Mouse (Mus musculus): Measurements from ENCODE around the gene Gbp8. TPM values are rescaled to one million over a fixed set of nuclear protein-coding genes. Genes with fewer than 3 reads are reported as not detected.
"Not testable (repeated sequence)": the region's sequence is repeated elsewhere in the genome, so short reads cannot be mapped to it uniquely, and the experiment has no call there.

Gene Gbp8
- polyA plus RNA-seq, 1 experiment from 2014 or later, result 1.5 TPM

DNA sequence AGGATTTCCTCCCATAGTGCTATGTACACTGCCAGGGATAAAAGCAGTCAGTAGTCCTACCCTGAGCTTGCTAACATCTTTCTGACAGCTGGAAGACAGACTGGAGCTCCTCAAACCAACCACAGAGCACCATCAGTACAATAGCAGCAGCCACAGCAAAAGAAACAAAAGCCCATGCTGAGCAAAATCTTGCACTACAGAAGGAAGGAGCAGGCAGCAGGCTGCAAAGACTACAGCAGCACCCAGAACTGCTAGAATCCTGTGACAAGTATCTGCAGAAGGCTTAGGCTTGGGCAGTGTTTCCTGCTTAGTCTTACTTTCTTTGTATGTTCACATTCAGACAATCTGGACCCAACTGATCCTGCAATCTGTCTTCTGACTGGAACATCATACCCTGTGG is 71.0 kb downstream of the Gbp8 start:
- not testable (repeated sequence) for H3K9me3 ChIP-seq (replicated peaks; ENCODE audit: control insufficient read depth, low read length); H3K36me3 ChIP-seq (ENCODE audit: control insufficient read depth, insufficient read depth, low read length); H3K4me1 ChIP-seq (ENCODE audit: control insufficient read depth, insufficient read depth, low read length); H3K9ac ChIP-seq (ENCODE audit: low read length); H3K4me3 ChIP-seq (replicated peaks; ENCODE audit: low read length); H3K27ac ChIP-seq (ENCODE audit: low read length); H3K27me3 ChIP-seq (ENCODE audit: control insufficient read depth, insufficient read depth, low read length); ATAC-seq (ENCODE audit: insufficient read depth, low FRiP score); H3K4me2 ChIP-seq (ENCODE audit: low read depth, low read length)

DNA sequence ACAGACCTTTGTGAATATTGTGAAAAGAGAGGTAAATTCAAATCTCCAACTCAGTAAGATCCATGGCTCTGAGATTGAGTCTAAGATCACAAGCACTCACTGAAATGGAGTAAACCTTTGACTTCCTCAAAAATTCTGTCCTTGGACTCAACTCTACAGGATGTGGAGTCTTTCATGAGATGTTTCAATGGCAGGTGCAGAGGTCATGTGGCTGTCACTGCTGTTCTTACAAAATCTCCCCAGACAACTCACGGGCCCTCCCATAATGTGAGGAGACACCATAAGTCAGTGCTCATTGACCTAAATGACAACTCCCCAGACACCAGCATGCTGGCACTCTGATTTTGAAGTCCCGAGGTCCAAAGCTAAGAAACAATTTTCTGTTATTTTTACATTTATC is 74.9 kb downstream of the Gbp8 start:
- H3K4me2 ChIP-seq (ENCODE audit: low read depth, low read length); H3K4me1 ChIP-seq (ENCODE audit: control insufficient read depth, insufficient read depth, low read length); ATAC-seq (ENCODE audit: insufficient read depth, low FRiP score); H3K4me3 ChIP-seq (replicated peaks; ENCODE audit: low read length); H3K36me3 ChIP-seq (ENCODE audit: control insufficient read depth, insufficient read depth, low read length); H3K27ac ChIP-seq (ENCODE audit: low read length); H3K9ac ChIP-seq (ENCODE audit: low read length); H3K27me3 ChIP-seq (ENCODE audit: control insufficient read depth, insufficient read depth, low read length); H3K9me3 ChIP-seq (replicated peaks; ENCODE audit: control insufficient read depth, low read length): not testable (repeated sequence)
- 66% methylated on average over 2 of the region's 2 CpGs for WGBS

DNA sequence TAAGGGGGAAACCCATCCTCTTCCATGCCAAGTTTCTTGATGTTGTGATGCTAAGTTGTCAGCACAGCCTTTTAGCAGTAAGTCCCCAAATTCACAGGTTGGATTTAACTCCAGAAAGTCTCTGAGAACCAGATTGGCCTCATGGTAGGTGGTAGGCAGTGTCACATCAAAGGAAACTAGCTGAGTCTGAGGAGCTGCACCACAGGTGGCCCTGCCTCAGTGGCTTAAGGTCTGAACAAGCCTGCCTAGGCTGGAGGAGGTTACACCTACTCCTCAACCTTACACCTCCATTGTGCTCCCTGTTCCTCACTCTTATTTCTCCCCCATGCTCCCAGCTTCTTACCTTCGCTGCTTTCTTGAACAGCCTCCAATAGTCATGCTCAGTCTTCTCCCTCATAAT is 76.0 kb downstream of the Gbp8 start:
- 48% methylated on average over 1 of the region's 1 CpGs for WGBS
- no peaks in the 10 kb centered on the region for H3K27me3 ChIP-seq (ENCODE audit: control insufficient read depth, insufficient read depth, low read length)
- no peak overlapping the region for H3K9ac ChIP-seq (ENCODE audit: low read length)
- H3K4me1 ChIP-seq (ENCODE audit: control insufficient read depth, insufficient read depth, low read length), result no peaks in the 10 kb centered on the region
- no peak overlapping the region for H3K4me2 ChIP-seq (ENCODE audit: low read depth, low read length)
- H3K4me3 ChIP-seq (replicated peaks; ENCODE audit: low read length), result no peak overlapping the region
- no peak for ATAC-seq (ENCODE audit: insufficient read depth, low FRiP score)
- no peaks in the 10 kb centered on the region for H3K9me3 ChIP-seq (replicated peaks; ENCODE audit: control insufficient read depth, low read length)
- H3K36me3 ChIP-seq (ENCODE audit: control insufficient read depth, insufficient read depth, low read length), result no peaks in the 10 kb centered on the region
- no peak overlapping the region for H3K27ac ChIP-seq (ENCODE audit: low read length)

DNA sequence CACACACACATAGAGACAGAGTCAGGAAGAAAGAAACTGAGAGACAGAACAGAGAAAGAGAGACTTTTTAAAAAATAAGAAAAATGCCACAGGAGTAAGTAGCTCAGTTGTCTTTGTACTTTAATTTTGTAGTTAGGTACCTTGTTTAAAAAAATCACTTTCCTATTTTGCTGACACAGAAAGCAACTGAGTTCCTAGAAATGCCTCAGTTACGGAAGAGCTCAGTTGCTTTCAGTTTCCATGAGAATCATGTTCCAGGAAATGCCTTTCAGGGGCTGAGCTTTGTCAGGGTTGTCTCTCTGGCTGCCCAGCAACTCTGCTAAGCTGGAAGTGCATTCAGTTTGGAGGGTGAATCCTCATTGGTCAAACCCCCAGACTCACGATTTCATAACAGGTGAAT is 76.9 kb downstream of the Gbp8 start:
- H3K27ac ChIP-seq (ENCODE audit: low read length); H3K9me3 ChIP-seq (replicated peaks; ENCODE audit: control insufficient read depth, low read length); H3K9ac ChIP-seq (ENCODE audit: low read length); H3K4me1 ChIP-seq (ENCODE audit: control insufficient read depth, insufficient read depth, low read length); H3K4me2 ChIP-seq (ENCODE audit: low read depth, low read length); H3K4me3 ChIP-seq (replicated peaks; ENCODE audit: low read length); ATAC-seq (ENCODE audit: insufficient read depth, low FRiP score); H3K36me3 ChIP-seq (ENCODE audit: control insufficient read depth, insufficient read depth, low read length); H3K27me3 ChIP-seq (ENCODE audit: control insufficient read depth, insufficient read depth, low read length): not testable (repeated sequence)
- WGBS, result 81% methylated on average over 2 of the region's 2 CpGs

DNA sequence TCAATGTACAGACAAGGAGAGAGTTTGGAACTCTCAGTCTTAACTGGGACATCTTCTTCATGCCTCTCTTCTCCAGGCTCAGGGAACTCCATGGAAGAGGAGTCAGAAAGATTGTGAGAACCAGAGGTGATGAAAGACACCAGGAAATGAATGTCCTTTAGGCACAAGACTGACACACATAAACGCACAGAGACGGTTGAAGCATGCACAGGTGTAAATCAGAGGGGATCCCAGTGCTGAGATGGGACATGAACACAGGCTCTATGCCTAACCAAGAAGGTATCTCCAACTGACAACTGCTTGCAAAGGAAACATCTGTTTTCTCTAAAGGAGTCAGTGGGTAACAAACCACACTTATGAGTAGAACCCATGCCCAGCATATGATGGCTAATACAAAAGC is 79.1 kb downstream of the Gbp8 start:
- H3K27ac ChIP-seq (ENCODE audit: low read length), result no peak overlapping the region
- no peak for ATAC-seq (ENCODE audit: insufficient read depth, low FRiP score)
- H3K9me3 ChIP-seq (replicated peaks; ENCODE audit: control insufficient read depth, low read length), result no peaks in the 10 kb centered on the region
- no peak overlapping the region for H3K9ac ChIP-seq (ENCODE audit: low read length)
- H3K4me3 ChIP-seq (replicated peaks; ENCODE audit: low read length), result no peak overlapping the region
- H3K4me2 ChIP-seq (ENCODE audit: low read depth, low read length), result no peak overlapping the region
- no peaks in the 10 kb centered on the region for H3K36me3 ChIP-seq (ENCODE audit: control insufficient read depth, insufficient read depth, low read length)
- H3K27me3 ChIP-seq (ENCODE audit: control insufficient read depth, insufficient read depth, low read length), result no peaks in the 10 kb centered on the region
- 93% methylated on average over 2 of the region's 2 CpGs for WGBS
- no peaks in the 10 kb centered on the region for H3K4me1 ChIP-seq (ENCODE audit: control insufficient read depth, insufficient read depth, low read length)

DNA sequence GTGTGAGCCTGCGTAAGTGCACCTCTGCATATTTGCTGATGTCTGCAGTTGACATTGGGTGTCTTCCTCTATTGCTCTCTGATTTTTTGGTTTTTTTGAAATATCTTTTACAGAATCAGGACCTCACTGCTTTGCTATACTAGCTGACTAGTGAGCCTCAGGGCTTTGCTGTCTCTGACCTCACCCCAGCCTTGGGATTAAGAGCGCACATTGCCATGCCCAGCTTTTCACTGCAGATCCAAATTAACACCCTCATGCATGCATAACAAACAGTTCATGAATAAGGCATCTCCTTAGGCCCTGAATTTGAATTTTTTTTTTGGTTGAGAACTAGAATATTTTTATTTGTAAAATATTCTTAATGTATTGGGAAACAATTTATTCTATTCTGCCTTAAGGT is 84.1 kb downstream of the Gbp8 start:
- no peak for ATAC-seq (ENCODE audit: insufficient read depth, low FRiP score)
- no peak overlapping the region for H3K4me3 ChIP-seq (replicated peaks; ENCODE audit: low read length)

DNA sequence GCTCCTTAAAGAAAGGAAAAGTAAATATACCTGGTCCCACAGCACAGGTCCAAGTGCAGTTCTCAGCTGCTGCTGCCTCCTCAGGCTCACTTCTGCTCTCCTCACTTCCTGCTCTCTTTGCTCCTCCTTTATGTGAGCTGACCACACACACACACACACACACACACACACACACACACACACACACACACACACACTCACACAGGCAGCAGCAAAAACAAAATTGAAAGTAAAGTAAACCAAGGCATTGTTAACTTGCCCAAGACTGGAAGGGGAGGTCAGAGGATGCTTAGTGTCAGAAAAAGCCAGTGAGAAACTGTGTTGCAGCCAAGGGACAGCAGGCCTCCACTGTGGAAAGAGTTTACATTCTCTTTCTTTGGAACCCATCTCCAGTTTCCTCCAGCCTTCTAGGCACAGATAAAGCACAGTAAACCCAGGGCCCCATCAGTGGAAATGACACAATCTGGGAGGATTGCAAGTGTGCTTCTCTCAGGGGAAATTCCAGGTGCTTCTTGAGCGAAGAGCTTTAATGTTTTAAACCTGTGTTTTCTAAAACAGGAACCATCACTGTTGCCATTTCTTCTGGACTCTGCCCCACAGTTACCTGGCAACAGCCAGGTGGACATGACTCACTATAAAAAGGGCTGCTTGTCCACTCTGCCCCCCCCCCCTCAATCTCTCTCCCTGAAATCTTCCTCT is 85.7 kb downstream of the Gbp8 start:
- WGBS, result 71% methylated on average over 1 of the region's 1 CpGs
- not testable (repeated sequence) for H3K27me3 ChIP-seq (ENCODE audit: control insufficient read depth, insufficient read depth, low read length); H3K4me3 ChIP-seq (replicated peaks; ENCODE audit: low read length); H3K9ac ChIP-seq (ENCODE audit: low read length); H3K4me2 ChIP-seq (ENCODE audit: low read depth, low read length); H3K36me3 ChIP-seq (ENCODE audit: control insufficient read depth, insufficient read depth, low read length); H3K9me3 ChIP-seq (replicated peaks; ENCODE audit: control insufficient read depth, low read length); ATAC-seq (ENCODE audit: insufficient read depth, low FRiP score); H3K4me1 ChIP-seq (ENCODE audit: control insufficient read depth, insufficient read depth, low read length); H3K27ac ChIP-seq (ENCODE audit: low read length)

More for the DNA sequence above, 84.1 kb downstream of the Gbp8 start:
- Histone ChIP-seq H3K4me1 (ENCODE audit: control insufficient read depth, insufficient read depth, low read length) (no peaks in the 10 kb centered on the region), H3K27me3 (ENCODE audit: control insufficient read depth, insufficient read depth, low read length) (no peaks in the 10 kb centered on the region), H3K36me3 (ENCODE audit: control insufficient read depth, insufficient read depth, low read length) (no peaks in the 10 kb centered on the region), H3K9ac (ENCODE audit: low read length) (no peak overlapping the region), H3K27ac (ENCODE audit: low read length) (no peak overlapping the region), H3K9me3 (replicated peaks; ENCODE audit: control insufficient read depth, low read length) (no peaks in the 10 kb centered on the region), H3K4me2 (ENCODE audit: low read depth, low read length) (no peak overlapping the region)
- 93% methylated on average over 2 of the region's 2 CpGs for WGBS

DNA sequence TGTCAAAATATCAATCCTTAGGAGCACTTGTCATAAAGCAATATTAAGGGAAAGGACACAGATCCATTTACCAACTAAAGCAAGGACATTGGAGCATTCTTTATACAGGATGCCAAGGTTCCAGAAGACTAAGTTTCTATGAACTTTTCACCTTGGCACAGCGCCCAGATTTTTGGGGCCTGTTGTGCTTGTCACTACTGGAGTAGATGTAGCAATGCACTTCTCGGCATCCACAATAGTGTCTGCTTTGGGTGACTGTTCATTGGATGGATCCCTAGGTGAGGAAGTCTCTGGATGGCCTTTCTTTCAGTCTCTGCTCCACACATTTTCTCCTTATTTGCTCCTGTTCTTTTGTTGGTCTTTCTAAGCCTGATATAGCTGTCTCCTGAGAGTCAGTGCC is 107.0 kb downstream of the Gbp8 start:
- H3K36me3 ChIP-seq (ENCODE audit: control insufficient read depth, insufficient read depth, low read length), result no peaks in the 10 kb centered on the region
- H3K4me1 ChIP-seq (ENCODE audit: control insufficient read depth, insufficient read depth, low read length), result no peaks in the 10 kb centered on the region
- no peak overlapping the region for H3K4me3 ChIP-seq (replicated peaks; ENCODE audit: low read length)
- H3K9ac ChIP-seq (ENCODE audit: low read length), result no peak overlapping the region
- H3K9me3 ChIP-seq (replicated peaks; ENCODE audit: control insufficient read depth, low read length), result no peaks in the 10 kb centered on the region
- no peak for ATAC-seq (ENCODE audit: insufficient read depth, low FRiP score)
- no peak overlapping the region for H3K4me2 ChIP-seq (ENCODE audit: low read depth, low read length)
- H3K27me3 ChIP-seq (ENCODE audit: control insufficient read depth, insufficient read depth, low read length), result no peaks in the 10 kb centered on the region
- no peak overlapping the region for H3K27ac ChIP-seq (ENCODE audit: low read length)
- WGBS, result 67% methylated on average over 2 of the region's 2 CpGs

DNA sequence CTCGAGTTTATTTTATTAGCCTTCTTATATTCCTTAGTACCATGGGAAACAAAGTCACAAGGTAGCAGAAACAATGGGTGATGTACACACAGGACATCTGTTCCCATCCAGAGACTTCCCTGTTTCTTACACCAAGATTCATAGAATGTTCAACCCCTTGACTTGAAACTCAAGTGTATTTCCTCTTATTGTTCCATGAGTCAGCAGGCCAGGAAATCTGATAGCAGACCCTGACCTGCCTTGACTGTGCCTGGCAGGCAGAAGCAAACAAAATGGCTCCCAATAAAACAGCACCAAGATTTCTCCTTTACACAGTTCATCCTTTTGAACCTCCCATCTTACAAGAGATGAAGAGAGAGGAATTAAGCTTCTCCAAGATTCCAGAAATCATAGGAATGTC is 126.8 kb downstream of the Gbp8 start:
- Histone ChIP-seq H3K9me3 (replicated peaks; ENCODE audit: control insufficient read depth, low read length) (no peaks in the 10 kb centered on the region), H3K4me3 (replicated peaks; ENCODE audit: low read length) (no peak overlapping the region), H3K36me3 (ENCODE audit: control insufficient read depth, insufficient read depth, low read length) (no peaks in the 10 kb centered on the region), H3K9ac (ENCODE audit: low read length) (no peak overlapping the region), H3K27ac (ENCODE audit: low read length) (no peak overlapping the region), H3K27me3 (ENCODE audit: control insufficient read depth, insufficient read depth, low read length) (no peaks in the 10 kb centered on the region), H3K4me2 (ENCODE audit: low read depth, low read length) (no peak overlapping the region), H3K4me1 (ENCODE audit: control insufficient read depth, insufficient read depth, low read length) (no peaks in the 10 kb centered on the region)
- WGBS, result 79% methylated on average over 1 of the region's 1 CpGs
- ATAC-seq (ENCODE audit: insufficient read depth, low FRiP score), result no peak

DNA sequence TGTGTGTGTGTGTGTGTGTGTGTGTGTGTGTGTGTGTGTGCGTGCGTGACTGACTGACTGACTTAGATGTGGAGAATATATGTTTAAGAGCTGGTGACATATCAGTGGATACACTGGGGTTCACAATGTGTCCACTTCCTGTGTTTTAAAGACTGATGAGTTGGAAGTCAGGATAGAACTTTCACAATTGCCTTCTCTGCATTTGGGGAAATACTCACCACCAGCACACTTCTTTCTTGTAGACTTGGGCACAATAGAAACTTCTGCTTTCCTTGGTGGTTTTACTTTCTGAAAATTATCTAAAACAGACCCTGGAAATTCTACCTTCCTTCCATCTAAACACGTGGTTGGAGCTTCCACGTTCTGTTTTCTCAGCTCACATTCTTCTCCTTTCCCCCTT is 127.8 kb downstream of the Gbp8 start:
- WGBS, result 80% methylated on average over 4 of the region's 4 CpGs
- Histone ChIP-seq H3K4me1 (ENCODE audit: control insufficient read depth, insufficient read depth, low read length) (no peaks in the 10 kb centered on the region), H3K27ac (ENCODE audit: low read length) (no peak overlapping the region), H3K4me2 (ENCODE audit: low read depth, low read length) (no peak overlapping the region), H3K9ac (ENCODE audit: low read length) (no peak overlapping the region), H3K36me3 (ENCODE audit: control insufficient read depth, insufficient read depth, low read length) (no peaks in the 10 kb centered on the region), H3K9me3 (replicated peaks; ENCODE audit: control insufficient read depth, low read length) (no peaks in the 10 kb centered on the region), H3K4me3 (replicated peaks; ENCODE audit: low read length) (no peak overlapping the region), H3K27me3 (ENCODE audit: control insufficient read depth, insufficient read depth, low read length) (no peaks in the 10 kb centered on the region)
- no peak for ATAC-seq (ENCODE audit: insufficient read depth, low FRiP score)

Data from stomach, embryonic 16.5 days (tissue).